ENCODE assay signal across 12 mouse cellular contexts in genomic region chr7:28370051-28370450, GRCm38 (mm10). TPM values are rescaled to one million over a fixed set of nuclear protein-coding genes. Genes with fewer than 3 reads are reported as not detected.
DNase-seq lines count a peak whose midpoint lies in the region; ATAC-seq and TF ChIP-seq lines count a peak whose summit lies in the region.
"Had no signal": no experiment of that assay in that cellular context is flagged by ENCODE, and none has a peak within 500 bp of the region (broad histone marks: within the 10 kb centered on the region; RNA-seq: fewer than 3 reads in every experiment).

No protein-coding gene starts in this region.

- no peaks in the 10 kb centered on the region for H3K27me3 ChIP-seq in kidney, embryonic 16.5 days (ENCODE audit: insufficient read depth, low read length)
- no peaks in the 10 kb centered on the region for H3K27me3 ChIP-seq in hindbrain, embryonic 13.5 days
- H3K27me3 ChIP-seq in midbrain, embryonic 14.5 days (ENCODE audit: control insufficient read depth, insufficient read depth, low read length), result no peaks in the 10 kb centered on the region

- H3K9me3 ChIP-seq in kidney, embryonic 16.5 days (ENCODE audit: low read length), result no peaks in the 10 kb centered on the region
- no peaks in the 10 kb centered on the region for H3K9me3 ChIP-seq in hindbrain, embryonic 13.5 days
- no peaks in the 10 kb centered on the region for H3K9me3 ChIP-seq in midbrain, embryonic 14.5 days (ENCODE audit: control insufficient read depth, low read length)

- TF ChIP-seq POLR2A in embryonic fibroblast, embryonic 13.5 days (IDR thresholded peaks at IDR 0.05; ENCODE audit: low read depth, low read length), result no peak

- no peak for ATAC-seq in kidney, embryonic 16.5 days (ENCODE audit: low FRiP score, low TSS enrichment)
- no peak for ATAC-seq in hindbrain, embryonic 13.5 days (ENCODE audit: low FRiP score)
- ATAC-seq in midbrain, embryonic 14.5 days (ENCODE audit: low FRiP score, low TSS enrichment), result no peak

- no peak overlapping the region for H3K27ac ChIP-seq in kidney, embryonic 16.5 days (ENCODE audit: low read length)
- no peak overlapping the region for H3K27ac ChIP-seq in embryonic fibroblast, embryonic 13.5 days (ENCODE audit: insufficient read depth, low read length)
- H3K27ac ChIP-seq in hindbrain, embryonic 13.5 days, result no peak overlapping the region
- no peak overlapping the region for H3K27ac ChIP-seq in midbrain, embryonic 14.5 days (replicated peaks; ENCODE audit: low read depth, low read length)

- peak overlapping the region; percentile 95 for H3K9ac ChIP-seq in kidney, embryonic 16.5 days (replicated peaks; ENCODE audit: low read length)
- H3K9ac ChIP-seq in hindbrain, embryonic 13.5 days, result peak overlapping the region; percentile 89
- H3K9ac ChIP-seq in midbrain, embryonic 14.5 days (replicated peaks; ENCODE audit: low read length), result no peak overlapping the region

- peaks cover 36% of the 10 kb centered on the region for H3K4me1 ChIP-seq in kidney, embryonic 16.5 days (ENCODE audit: insufficient read depth, low read length)
- H3K4me1 ChIP-seq in embryonic fibroblast, embryonic 13.5 days (ENCODE audit: control insufficient read depth, insufficient read depth, low read length), result peaks cover 13% of the 10 kb centered on the region; the same call in 1 of the 2 replicates
- H3K4me1 ChIP-seq in hindbrain, embryonic 13.5 days (replicated peaks), result peaks cover 41% of the 10 kb centered on the region
- H3K4me1 ChIP-seq in midbrain, embryonic 14.5 days (ENCODE audit: control insufficient read depth, insufficient read depth, low read length), result peaks cover 17% of the 10 kb centered on the region; the same call in 1 of the 2 replicates

- H3K4me3 ChIP-seq in kidney, embryonic 16.5 days (ENCODE audit: low read length), result peak overlapping the region; percentile 92
- peak overlapping the region; percentile 97 for H3K4me3 ChIP-seq in embryonic fibroblast, embryonic 13.5 days (ENCODE audit: insufficient read depth, low read length)
- peak overlapping the region; percentile 77 for H3K4me3 ChIP-seq in hindbrain, embryonic 13.5 days
- peak overlapping the region; percentile 73; the same call in 1 of the 2 replicates for H3K4me3 ChIP-seq in midbrain, embryonic 14.5 days (replicated peaks; ENCODE audit: low read depth, low read length)

- no peak for TF ChIP-seq CTCF in embryonic fibroblast, embryonic 13.5 days (IDR thresholded peaks at IDR 0.05; ENCODE audit: borderline replicate concordance, insufficient read depth, low read length)

- WGBS in kidney, embryonic 16.5 days, result 91% methylated on average over 14 of the region's 14 CpGs
- WGBS in hindbrain, embryonic 13.5 days, result 91% methylated on average over 14 of the region's 14 CpGs
- WGBS in midbrain, embryonic 14.5 days, result 93% methylated on average over 14 of the region's 14 CpGs

- H3K36me3 ChIP-seq in kidney, embryonic 16.5 days (ENCODE audit: insufficient read depth, low read length), result peaks cover 44% of the 10 kb centered on the region
- peaks cover 37% of the 10 kb centered on the region for H3K36me3 ChIP-seq in hindbrain, embryonic 13.5 days
- H3K36me3 ChIP-seq in midbrain, embryonic 14.5 days (ENCODE audit: control insufficient read depth, insufficient read depth, low read length), result peaks cover 26% of the 10 kb centered on the region

- peak overlapping the region; percentile 85 for H3K4me2 ChIP-seq in kidney, embryonic 16.5 days (replicated peaks; ENCODE audit: low read depth, low read length)
- H3K4me2 ChIP-seq in hindbrain, embryonic 13.5 days, result peak overlapping the region; percentile 94
- peak overlapping the region; percentile 92 for H3K4me2 ChIP-seq in midbrain, embryonic 14.5 days (ENCODE audit: low read length)

- no peak for DNase-seq in kidney, adult 11 months
- no peak for DNase-seq in midbrain, embryonic 14.5 days
- DNase-seq in cerebellum, adult 9-10 months, result no peak
- DNase-seq in left cerebral cortex, adult 11 months (ENCODE audit: low spot score), result no peak
- no peak for DNase-seq in cerebellum, adult 9-11 months
- DNase-seq: adrenal gland, adult 8-10 months; lung, adult 18-20 months; retina, postnatal 1 day; thymus, postnatal 14 days had no signal

RNA-seq across cellular contexts. Expression of gene Plekhg2, which starts 2.3 kb away (rescaled TPM):
- polyA plus RNA-seq in kidney, embryonic 16.5 days (2015; fragmentation: Nextera tagmentation; extraction: Ambion mirVana), result 69.1 and 83.3 TPM in 2 replicates
- 66.5 and 68.5 TPM in 2 replicates for polyA plus RNA-seq in embryonic fibroblast, embryonic 13.5 days (2011; ENCODE audit: insufficient read length, low read depth, missing spikeins)
- polyA plus RNA-seq in hindbrain, embryonic 13.5 days (2015; fragmentation: Nextera tagmentation; extraction: Ambion mirVana), result 32.0 and 34.6 TPM in 2 replicates
- polyA plus RNA-seq in midbrain, embryonic 14.5 days (2014; fragmentation: Nextera tagmentation; extraction: Ambion mirVana), result 17.7 and 22.9 TPM in 2 replicates

RNA-seq across cellular contexts. Expression of gene Zfp36, which starts 10.0 kb away (rescaled TPM):
- polyA plus RNA-seq in kidney, embryonic 16.5 days (2015; fragmentation: Nextera tagmentation; extraction: Ambion mirVana), result 16.1 and 18.4 TPM in 2 replicates
- polyA plus RNA-seq in embryonic fibroblast, embryonic 13.5 days (2011; ENCODE audit: insufficient read length, low read depth, missing spikeins), result 23.4 and 27.4 TPM in 2 replicates
- 4.6 and 4.9 TPM in 2 replicates for polyA plus RNA-seq in hindbrain, embryonic 13.5 days (2015; fragmentation: Nextera tagmentation; extraction: Ambion mirVana)
- 1.8 and 3.4 TPM in 2 replicates for polyA plus RNA-seq in midbrain, embryonic 14.5 days (2014; fragmentation: Nextera tagmentation; extraction: Ambion mirVana)

RNA-seq across cellular contexts. Expression of gene Rps16, which starts 19.6 kb away (rescaled TPM):
- 840 and 918 TPM in 2 replicates for polyA plus RNA-seq in kidney, embryonic 16.5 days (2015; fragmentation: Nextera tagmentation; extraction: Ambion mirVana)
- polyA plus RNA-seq in embryonic fibroblast, embryonic 13.5 days (2011; ENCODE audit: insufficient read length, low read depth, missing spikeins), result 997 and 1,079 TPM in 2 replicates
- 537 and 543 TPM in 2 replicates for polyA plus RNA-seq in hindbrain, embryonic 13.5 days (2015; fragmentation: Nextera tagmentation; extraction: Ambion mirVana)
- 580 and 617 TPM in 2 replicates for polyA plus RNA-seq in midbrain, embryonic 14.5 days (2014; fragmentation: Nextera tagmentation; extraction: Ambion mirVana)

RNA-seq across cellular contexts. Expression of gene Med29, which starts 22.5 kb away (rescaled TPM):
- polyA plus RNA-seq in kidney, embryonic 16.5 days (2015; fragmentation: Nextera tagmentation; extraction: Ambion mirVana), result 52.9 and 55.9 TPM in 2 replicates
- 18.2 and 19.4 TPM in 2 replicates for polyA plus RNA-seq in embryonic fibroblast, embryonic 13.5 days (2011; ENCODE audit: insufficient read length, low read depth, missing spikeins)
- polyA plus RNA-seq in hindbrain, embryonic 13.5 days (2015; fragmentation: Nextera tagmentation; extraction: Ambion mirVana), result 43.7 and 44.8 TPM in 2 replicates
- polyA plus RNA-seq in midbrain, embryonic 14.5 days (2014; fragmentation: Nextera tagmentation; extraction: Ambion mirVana), result 38.3 and 47.9 TPM in 2 replicates

RNA-seq across cellular contexts. Expression of gene Paf1, which starts 22.7 kb away (rescaled TPM):
- 97.4 and 108 TPM in 2 replicates for polyA plus RNA-seq in kidney, embryonic 16.5 days (2015; fragmentation: Nextera tagmentation; extraction: Ambion mirVana)
- 73.5 and 82.5 TPM in 2 replicates for polyA plus RNA-seq in embryonic fibroblast, embryonic 13.5 days (2011; ENCODE audit: insufficient read length, low read depth, missing spikeins)
- polyA plus RNA-seq in hindbrain, embryonic 13.5 days (2015; fragmentation: Nextera tagmentation; extraction: Ambion mirVana), result 93.0 and 100 TPM in 2 replicates
- 78.0 and 81.9 TPM in 2 replicates for polyA plus RNA-seq in midbrain, embryonic 14.5 days (2014; fragmentation: Nextera tagmentation; extraction: Ambion mirVana)
